Mouse (Mus musculus) monocyte, adult 2 months (primary cell): ENCODE results near the gene Scaf8.
"Not testable (repeated sequence)": the region's sequence is repeated elsewhere in the genome, so short reads cannot be mapped to it uniquely, and the experiment has no call there.

Experiments used
- DNase-seq, 2 experiments: peaks; one replicate each; pipeline ENCODE4 v3.0.0; 2022; ENCODE audit warnings: low spot score in 2 of 2, low read depth in 1 of 2

The Scaf8 gene

DNA sequence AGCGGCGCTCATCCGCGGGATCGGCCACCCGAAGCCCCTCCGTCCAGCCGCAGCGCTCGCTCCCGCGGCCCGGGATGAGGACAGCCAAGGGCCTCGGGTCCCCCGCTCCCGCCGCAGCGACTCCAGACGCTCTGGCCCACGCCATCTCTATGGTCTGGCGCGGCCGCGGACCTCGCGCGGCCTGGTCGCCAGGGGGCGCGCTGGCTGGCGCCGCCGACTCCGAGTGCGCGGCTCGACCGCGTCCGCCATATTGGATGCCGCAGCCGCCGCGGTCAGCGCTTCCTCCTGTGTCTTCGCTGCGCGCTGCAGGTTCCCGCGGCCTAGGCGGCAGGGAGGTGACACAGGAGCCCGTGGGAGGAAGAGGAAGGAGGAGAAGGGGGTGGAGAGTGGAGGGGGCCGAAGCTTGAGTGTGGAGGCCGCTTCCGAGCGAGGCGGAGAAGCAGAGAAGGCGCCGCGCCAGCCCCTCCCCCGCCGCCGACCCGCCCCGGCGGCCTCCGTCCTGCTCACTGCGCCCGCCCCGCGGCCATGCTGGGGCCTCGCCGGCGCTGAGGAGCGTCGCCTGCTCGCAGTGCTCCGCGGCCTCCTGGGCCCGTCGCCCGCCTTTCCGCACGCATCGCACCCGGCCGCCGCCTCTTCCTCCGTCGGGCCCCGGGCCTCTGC, at the start of gene Scaf8:
Scaf8 (plus strand) TSS at position 253 of the 660 bp plus-strand sequence.
- DNase-seq = peak; percentile 79 to 90

DNA sequence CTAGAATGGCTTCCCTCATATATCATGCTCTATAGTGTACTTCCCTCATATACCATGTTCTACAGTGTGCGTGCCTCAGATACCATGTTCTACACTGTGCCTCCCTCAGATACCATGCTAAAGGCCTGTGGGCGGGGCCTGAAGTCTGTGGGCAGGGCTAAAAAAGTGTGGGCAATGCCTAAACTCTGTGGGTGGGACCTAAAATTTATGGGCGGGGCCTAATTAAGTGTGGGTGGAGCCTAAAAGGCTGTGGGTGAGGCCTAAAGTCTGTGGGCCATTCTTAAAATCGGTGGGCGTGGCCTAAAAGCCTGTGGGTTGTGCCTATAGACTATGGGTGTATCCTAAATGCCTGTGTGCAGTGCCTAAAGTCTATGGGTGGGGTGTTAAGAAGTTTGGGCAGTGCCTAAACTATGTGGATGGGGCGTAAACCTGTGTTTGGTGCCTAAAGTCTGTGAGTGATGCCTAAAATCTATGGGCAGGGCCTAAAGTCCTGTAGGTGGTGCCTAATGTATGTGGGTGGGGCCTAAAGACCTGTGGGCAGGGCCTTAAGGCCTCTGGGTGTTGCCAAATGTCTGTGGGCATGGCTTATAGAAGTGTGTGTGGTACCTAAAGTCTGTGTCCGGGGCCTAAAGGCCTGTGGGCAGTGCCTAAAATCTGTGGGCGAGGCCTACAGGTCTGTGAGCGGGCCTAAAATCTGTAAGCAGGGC, 39.5 kb upstream of the Scaf8 start:
- no peak for DNase-seq

DNA sequence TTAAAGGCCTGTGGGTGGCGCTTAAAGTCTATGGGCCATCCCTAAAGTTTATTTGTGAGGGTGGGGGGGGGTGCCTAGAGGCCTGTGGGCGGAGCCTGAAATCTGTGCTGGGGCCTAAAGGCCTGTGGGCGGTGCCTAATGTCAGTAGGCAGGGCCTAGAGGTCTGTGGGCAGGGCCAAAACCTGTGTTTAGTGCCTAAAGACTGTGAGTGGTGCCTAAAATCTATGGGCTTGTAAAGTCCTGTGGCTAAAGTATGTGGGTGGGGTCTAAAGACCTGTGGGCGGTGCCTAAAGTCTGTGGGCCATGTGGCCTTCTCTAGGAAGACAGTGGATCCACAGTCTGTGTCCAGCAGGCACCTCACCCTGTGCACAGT, 38.9 kb upstream of the Scaf8 start:
- DNase-seq = no peak

DNA sequence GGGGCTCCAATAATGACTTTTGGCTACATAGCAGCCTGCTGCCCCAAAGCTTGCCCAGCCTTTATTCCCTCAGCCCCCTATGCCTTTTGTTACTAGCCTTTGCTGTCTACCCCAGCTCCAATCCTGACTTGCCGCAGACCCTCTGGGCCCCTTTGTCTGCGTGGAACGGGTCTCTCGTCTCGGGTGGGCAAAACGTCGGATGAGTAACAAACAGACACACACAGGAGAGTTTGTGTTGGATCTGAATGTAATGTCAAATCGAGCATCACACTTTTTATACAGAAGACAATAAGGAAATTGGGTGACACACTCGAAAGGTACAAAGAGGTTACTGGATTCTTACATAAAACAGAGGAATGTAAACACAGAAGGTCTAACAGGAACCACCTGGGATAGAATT, 36.8 kb upstream of the Scaf8 start:
- not testable (repeated sequence) for DNase-seq

DNA sequence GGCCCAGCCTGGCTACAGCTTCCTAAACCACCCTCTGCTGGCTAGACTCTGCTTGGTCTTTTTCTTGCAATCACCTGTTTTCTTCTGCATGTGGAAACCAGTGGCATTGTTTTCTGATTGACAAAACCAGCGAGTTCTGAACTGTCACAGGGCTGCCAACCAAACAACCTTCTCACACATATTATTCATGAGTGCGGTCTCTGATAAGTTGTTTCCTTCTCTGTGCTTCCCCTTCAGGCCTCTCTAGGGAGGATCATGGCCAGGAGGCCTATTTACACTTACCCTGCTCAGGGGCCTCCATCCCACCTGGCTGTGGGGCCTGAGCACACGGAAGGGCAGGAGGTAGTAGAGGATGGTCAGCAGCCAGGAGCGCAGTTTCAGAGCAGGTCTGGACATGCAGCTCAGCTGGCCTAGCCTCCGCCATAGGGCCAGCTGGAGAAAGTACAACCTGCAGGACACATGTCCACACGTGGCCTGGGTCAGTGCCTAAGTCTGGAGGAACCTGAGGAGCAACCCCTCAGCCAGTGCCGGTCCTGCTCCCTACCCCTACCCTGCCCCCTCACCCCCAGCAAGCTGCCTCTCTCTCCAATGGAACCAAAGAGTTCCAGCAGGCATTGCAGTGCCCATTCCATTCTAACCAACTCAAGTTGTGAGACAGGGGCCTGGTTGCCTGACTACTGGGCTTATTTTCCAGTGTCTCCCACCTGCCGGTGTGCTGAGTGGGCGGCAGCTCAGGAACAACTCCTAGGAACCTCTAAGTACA, 34.0 kb upstream of the Scaf8 start:
- DNase-seq = not testable (repeated sequence)

DNA sequence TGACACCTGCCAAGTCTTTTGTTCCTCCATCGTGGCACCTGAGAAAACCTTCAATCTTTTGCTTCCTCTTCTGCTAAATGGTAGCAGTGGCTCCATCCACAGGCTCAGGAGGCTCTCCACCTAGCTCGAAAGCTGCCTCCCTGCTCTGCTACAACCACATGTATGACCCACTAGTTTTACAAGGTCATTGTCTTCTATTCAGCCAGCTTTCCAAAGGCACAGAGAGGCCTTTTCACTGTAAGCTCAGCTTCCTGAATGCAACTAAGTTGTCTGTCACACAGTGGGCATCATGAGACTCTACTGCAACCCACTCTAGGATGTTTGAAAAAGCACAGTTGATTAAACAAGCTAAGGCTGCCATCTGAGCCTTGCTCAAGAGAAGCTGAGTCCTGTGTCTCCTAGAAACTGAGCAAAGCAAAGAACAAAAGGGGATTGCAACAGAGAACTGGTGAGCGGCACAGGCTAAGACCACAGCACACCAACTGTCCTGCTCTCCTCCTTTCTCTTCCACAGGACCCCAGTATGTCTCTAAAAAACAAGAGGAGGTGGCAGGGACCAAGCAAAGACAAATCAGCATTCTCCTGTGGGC, 33.2 kb upstream of the Scaf8 start:
- peak; percentile 85 to 97 for DNase-seq

DNA sequence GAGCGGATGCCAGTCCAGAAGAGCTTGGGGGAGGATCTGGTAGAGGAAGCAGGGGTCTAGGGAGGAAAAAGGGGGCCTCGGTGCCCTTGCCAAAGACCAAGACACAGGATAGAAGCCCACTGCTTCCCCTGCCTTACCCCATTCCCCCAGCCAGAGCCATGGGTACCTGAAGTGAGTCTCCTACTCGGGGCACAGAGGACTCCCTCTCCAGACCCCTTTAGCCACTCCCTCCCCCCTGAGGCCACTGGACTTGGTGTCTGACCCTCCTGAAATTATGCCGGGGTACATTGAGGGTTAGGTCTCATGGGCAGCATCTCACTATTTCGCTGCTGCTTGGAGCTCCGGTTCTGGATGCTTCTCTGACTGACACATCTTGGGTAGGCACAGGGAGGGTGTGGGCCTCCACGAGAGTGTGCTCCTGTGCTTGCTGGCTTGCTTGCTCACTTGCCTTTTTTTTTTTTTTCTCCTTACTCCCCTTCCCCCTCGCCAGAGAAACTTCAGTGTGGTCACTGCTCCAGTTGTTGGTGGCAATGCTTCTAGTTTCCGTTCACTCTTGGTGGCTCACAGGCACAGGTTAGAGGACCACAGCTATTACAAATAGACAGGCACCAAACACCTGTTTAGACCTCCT, 32.5 kb upstream of the Scaf8 start:
- DNase-seq = peak in 1 of 2 experiments; percentile 42

DNA sequence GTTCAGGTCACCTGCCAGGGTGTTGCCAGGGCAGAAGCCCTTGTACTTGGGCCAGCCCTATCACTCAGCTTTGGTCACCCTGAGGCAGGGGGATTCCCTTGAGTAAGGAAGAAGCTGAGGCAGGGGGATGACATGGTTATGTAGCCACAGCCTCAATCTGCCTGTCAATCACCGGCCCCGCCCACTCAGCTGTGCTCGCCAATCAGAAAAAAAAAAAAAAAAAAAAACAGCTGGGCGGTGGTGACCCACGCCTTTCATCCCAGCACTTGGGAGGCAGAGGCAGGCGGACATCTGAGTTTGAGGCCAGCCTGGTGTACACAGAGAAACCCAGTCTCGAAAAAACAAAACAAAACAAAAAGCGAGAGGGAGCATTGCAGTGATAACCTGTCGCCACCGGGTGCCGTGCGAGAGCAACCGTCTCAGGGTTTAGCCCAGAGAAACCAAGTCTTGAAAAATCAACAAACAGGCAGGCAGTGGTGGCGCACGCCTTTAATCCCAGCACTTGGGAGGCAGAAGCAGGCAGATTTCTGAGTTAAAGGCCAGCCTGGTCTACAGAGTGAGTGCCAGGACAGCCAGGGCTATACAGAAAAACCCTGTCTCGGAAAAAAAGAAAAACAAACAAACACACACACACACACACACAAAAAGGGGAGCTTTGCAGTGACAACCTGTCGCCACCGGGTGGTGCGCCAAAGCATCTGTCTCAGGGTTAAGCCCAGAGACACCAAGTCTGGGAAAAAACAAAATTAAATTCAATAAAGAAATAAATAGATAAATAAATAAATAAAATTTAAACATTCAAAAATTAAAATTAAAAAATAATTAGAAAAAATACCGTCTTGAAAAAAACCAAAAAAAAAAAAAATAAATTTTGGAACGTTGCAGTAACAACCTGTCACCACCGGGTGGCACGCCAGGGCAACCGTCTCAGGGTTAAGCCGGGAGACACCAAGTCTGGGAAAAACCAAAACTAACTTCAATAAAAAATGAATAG, 31.7 kb upstream of the Scaf8 start:
- DNase-seq = peak; percentile 21 to 60

DNA sequence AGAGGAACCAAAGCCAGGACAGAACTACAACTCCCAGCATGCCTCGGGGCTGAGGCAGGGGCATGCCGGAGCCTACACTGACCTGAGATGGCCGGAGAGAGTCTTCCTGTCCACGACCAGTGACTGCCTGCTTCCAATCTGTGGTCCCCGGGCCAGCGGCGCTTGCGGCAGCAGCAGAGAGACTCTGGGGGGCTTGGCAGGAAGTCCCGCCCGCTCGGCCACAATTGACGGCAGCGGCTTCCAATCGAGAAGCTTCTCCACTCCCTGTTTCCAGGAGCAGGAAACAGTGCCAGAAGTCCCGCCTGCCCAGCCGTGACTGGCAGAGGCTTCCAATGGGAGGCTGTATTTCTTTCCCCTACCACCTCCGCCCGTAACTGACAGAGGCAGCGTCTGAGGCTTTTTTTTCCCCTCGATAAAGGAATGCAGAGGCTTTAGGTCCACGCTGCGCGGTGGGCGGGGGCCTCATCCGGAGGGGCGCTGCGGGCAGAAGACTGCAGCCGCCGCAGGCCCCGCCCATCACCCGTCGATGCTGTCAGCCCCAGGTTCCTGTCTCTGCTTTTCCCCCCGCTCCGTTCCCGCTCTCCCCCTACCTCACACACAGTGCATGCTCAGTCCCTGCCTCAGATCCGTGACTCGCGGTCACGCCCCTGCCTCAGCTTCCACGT, 30.8 kb upstream of the Scaf8 start:
- DNase-seq = peak; percentile 71 to 84

DNA sequence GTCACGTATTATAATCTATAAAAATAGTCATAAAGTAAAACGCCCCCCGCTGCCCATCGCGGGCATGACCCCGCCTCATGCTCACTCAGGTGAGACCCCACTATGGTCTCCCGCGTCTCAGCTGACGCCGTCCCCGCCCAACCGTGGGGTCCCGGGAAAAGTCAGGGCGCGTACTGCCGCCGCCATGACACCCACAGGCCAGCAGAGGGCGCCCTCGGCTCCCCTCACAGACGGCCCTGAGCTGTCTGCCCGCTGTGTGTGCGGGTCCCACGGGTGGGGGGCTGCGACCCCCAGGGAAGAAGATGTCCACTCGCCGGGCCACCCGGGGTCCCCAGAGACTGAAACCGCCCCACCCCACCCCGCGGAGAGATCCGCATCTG, 30.2 kb upstream of the Scaf8 start:
- DNase-seq = peak; percentile 42 to 68

DNA sequence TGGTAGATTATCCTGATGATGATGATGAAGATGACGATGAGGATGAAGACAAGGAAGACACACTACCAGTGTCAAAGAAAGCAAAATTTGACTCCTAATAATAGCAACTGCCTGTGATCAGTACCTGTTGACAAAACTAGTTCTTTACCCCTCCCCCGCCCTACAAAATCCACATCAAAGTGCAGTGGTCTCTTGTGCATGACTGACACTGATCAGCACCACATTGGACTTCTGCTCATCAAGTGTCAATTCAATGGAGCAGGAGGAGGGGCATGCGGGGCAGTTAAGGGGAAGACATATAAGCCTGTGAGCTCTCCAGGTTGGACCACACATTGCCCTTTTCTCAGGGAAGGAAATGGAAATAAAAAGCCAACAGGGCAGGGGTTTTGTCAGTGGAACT, 29.6 kb upstream of the Scaf8 start:
- DNase-seq = no peak

DNA sequence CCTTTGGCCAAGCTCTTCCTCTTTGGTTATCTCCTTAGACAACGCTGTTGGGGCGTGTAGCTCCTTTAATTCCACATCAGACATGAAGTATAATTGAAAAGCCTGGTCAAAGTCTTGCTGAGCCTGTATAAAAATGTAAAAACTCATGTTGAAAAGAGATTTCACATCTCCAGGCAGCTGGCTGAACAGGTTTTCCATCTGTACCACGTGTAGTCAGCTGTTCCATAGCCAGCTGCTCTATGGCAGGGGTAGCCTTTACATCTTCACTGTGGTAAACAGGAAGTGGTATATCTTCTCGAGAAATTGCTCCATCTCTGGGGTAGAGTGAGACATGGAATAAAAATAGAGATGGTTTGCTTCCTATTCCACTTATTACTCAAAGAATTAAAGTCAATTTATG, 22.1 kb upstream of the Scaf8 start:
- no peak for DNase-seq

DNA sequence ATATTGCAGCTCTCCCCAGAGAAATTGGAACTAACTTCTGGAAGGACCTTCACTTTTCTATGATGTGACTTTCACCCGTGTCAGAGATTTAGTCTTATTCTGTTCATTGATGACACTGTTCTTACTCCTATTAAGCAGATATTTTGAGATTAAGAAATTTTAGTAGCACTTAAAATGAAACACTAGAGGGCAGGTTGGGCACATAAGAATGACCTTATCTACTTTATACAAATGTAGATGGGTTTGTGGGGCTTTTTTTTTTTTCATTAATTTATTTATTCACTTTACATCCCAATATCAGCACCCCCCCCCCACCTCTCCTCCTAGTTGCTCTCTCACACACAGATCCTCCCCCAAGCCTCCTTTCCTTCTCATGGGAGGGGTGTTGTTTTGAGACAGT, 15.5 kb upstream of the Scaf8 start:
- not testable (repeated sequence) for DNase-seq

DNA sequence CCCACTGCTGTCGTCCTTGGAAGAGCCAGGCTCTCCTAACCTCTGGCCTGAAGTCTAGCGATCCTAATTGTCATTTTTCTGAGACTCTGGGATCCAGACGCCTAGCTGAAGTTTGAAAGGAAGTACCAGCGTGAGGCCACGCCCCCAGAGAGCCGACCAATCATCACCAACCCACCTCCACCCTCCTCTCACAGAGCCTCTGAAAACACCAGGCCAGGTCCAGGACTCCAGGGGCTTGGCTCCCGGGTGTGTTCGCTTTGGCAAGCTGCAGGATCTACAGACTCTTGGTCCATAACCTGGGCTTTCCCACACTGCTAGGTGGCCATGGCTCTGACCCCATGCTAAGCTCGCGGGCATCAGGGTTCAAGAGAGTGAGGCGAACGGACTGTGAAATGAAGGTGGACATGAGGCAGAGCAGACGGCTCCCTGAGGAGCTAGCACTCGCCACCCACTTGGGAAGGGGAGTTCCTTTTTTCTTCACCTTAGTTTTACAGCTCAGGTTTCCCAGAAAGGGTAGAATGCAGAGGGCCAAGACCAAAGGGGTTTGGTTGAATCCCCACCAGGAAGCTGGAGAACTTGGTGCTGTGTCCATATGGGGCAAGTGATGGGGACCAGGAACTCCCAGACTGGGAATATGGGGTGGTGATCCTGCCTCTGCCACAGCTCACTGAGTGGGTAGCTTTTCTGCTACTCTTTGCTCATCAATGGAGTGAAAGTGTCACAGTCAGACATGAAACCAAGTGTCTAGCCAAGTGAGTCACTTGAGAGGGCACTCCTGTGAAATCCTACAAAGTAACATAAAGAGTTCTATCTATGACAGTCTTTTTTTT, 12.2 kb upstream of the Scaf8 start:
- peak in 1 of 2 experiments; percentile 33 for DNase-seq

DNA sequence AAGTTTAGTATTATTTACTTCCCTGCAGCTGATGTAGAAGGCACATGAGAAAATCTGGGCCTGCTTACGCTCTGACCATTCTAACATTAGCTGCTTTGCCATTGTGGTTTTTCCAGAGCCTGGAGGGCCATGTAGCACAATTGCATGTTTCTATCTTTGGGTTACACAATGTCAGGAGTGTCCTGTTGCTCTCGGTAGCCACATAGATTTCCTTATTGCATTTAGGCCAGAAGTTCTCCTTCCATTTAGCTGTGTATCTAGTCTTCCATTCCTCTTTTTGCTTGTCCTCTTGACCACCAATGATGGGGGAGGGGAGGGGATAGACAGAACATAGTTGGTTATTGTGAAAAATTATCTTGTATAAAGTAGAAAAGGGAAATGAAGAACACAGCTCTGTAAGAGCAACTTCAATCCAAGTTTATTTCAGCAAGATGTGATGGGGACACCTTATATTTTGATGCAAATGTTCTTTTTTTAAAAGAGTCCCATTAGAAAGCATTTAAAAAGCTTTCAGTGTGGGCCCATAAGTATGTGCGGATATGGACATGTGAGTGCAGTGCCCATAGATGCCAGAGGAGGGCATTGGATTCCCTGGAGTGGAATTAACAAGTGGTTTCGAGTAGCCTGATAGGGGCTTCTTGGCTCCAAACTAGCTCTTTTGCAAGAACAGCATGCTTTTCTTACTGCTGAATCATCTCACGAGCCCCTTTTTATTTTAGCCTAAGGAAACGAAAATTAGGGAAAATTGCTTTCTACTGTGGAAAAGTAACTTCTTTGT, 10.4 kb upstream of the Scaf8 start:
- peak in 1 of 2 experiments; percentile 10 for DNase-seq

DNA sequence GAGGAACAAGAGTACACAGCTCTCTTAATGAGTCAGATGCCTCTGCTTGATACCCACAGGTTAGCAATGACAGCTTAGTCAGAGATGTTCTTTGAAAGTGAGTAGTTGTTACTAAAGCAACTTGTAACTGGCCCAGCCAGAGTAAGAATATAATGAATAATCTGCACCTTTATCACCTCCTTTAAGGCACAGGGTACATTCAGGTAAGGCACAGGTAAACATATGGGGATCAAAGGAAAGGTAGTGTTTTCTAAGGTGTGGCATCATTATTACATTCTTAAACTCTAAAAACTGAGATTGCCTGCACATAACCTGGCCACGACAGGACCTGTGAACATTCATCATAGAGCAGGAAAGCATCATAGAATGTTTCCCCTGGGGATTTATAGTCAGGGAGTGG, 9.8 kb upstream of the Scaf8 start:
- no peak for DNase-seq

DNA sequence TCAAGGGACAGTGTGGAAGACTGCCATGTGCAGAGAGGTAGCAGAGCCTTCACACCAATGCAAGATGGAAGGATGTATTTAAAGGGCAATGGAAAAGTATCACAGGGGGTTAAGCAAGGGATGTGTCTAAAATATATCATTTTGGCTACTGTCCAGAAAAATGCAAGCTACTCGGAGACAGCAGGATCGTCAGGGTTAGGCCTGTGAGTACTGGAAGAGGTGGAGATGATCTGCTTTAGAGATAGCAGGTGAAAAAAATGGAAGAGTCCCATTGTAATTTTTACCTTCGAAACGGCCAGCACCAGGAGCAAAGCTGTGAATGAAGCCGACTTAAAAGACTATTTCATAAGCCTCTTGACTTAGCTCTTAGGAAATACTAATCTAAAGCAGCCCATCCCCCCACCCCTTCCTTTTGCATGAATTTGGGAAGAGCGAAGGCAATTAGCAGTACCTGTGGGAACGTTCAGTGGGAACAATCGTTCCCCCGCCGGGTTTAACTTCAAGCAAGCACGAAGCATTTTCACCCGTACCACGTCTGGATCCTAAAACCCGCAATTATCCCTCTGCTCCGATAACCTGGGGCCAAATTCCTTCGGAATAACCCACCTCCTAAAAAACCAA, 925 bp upstream of the Scaf8 start:
- DNase-seq = no peak

DNA sequence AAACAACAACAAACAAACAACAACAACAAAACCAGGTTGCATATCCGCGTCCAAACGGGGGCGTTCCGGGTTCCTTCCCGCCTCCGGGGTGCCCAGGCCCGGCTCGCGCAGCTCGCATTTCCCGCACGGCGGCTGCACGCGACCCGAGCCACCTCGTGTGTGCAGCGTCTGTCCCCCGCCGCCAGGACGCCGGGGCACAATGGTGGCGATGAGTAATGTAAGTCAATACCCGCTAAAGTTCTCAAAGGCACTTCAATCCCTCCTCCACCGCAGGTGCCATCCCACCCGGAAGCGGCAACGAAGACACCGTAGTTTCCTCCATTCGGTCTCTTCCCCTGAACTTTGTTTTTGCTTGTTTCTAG, 433 bp upstream of the Scaf8 start:
- DNase-seq = no peak
